Mouse (Mus musculus): ENCODE measurements around the gene Foxc1.
A peak's percentile ranks its signal among the peaks of the same experiment; 100 is the strongest.

DNA sequence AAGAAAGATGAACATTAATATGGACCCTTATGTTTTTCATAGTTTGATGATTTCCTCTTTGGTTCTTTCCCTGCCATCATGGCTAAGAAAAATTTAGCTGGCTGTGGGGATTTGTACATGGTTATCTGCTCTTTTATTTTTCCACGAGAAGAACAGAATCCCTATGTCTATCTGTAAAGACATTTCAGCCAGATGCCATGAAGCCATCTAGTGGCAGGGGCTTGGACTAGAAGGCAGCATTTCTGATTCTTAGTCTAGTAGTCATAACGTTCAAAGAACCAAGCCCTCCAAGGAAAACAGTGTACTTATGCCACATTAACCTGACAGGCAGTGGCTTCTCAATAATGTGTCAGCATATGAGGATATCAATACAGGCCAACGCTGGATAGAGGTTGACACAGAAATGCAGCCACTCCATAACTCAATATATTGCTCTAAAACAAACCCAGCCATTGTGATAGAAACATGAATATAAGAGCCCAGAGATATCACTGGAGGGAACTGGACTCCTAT lies 21.4 kb downstream of the Foxc1 start:
- peak; percentile 27 for TF ChIP-seq CTCF (IDR thresholded peaks at IDR 0.05)
- TF ChIP-seq POLR2A (IDR thresholded peaks at IDR 0.05; ENCODE audit: insufficient read depth, low read depth, low read length), result no peak
